Mouse (Mus musculus) lung, postnatal 25 days (tissue): ENCODE results near the gene Zfp764.
"Not testable (repeated sequence)": the region's sequence is repeated elsewhere in the genome, so short reads cannot be mapped to it uniquely, and the experiment has no call there.

Source experiments
- DNase-seq: peaks from one replicate; pipeline ENCODE4 v3.0.0; 2022; ENCODE audit warnings: low spot score

The Zfp764 gene

GRCm38 (mm10) chr7:127391538-127391937, 15.1 kb downstream of the Zfp764 start:
- no peak for DNase-seq

GRCm38 (mm10) chr7:127390306-127390705, 16.3 kb downstream of the Zfp764 start:
- no peak for DNase-seq

GRCm38 (mm10) chr7:127388201-127388600, 18.4 kb downstream of the Zfp764 start:
- DNase-seq: not testable (repeated sequence)

GRCm38 (mm10) chr7:127386641-127387392, 19.8 kb downstream of the Zfp764 start, which contains the start of gene 9130019O22Rik:
9130019O22Rik (minus strand) TSS chr7:127387166.
- DNase-seq: peak; percentile 95

GRCm38 (mm10) chr7:127385560-127385959, 21.1 kb downstream of the Zfp764 start:
- DNase-seq: not testable (repeated sequence)

- DNase-seq: no peak
Observed at GRCm38 (mm10) chr7:127378310-127378921, 28.2 kb downstream of the Zfp764 start.

- DNase-seq: peak; percentile 97
Observed at GRCm38 (mm10) chr7:127375271-127376245, 31.1 kb downstream of the Zfp764 start, which contains the start of gene Zfp747. Zfp747 (minus strand) TSS chr7:127376050.

- DNase-seq: not testable (repeated sequence)
Observed at GRCm38 (mm10) chr7:127371870-127372269, 34.8 kb downstream of the Zfp764 start.

GRCm38 (mm10) chr7:127371213-127371612, 35.4 kb downstream of the Zfp764 start:
- DNase-seq: no peak

GRCm38 (mm10) chr7:127366249-127366648, 40.4 kb downstream of the Zfp764 start:
- no peak for DNase-seq

GRCm38 (mm10) chr7:127364166-127364565, 42.5 kb downstream of the Zfp764 start:
- peak; percentile 42 for DNase-seq

GRCm38 (mm10) chr7:127363475-127363921, 43.1 kb downstream of the Zfp764 start:
- DNase-seq: no peak

GRCm38 (mm10) chr7:127362418-127362817, 44.2 kb downstream of the Zfp764 start:
- peak; percentile 60 for DNase-seq

GRCm38 (mm10) chr7:127361449-127361848, 45.2 kb downstream of the Zfp764 start:
- DNase-seq: no peak

GRCm38 (mm10) chr7:127360265-127360664, 46.4 kb downstream of the Zfp764 start:
- DNase-seq: no peak

GRCm38 (mm10) chr7:127358472-127358871, 48.1 kb downstream of the Zfp764 start:
- no peak for DNase-seq

- no peak for DNase-seq
Observed at GRCm38 (mm10) chr7:127357871-127358270, 48.8 kb downstream of the Zfp764 start.

GRCm38 (mm10) chr7:127355796-127356195, 50.8 kb downstream of the Zfp764 start:
- no peak for DNase-seq
